Mouse (Mus musculus) v-Abl transformed pro-B cells (cell line): ENCODE results near the gene Papolb.

Experiments
- in situ Hi-C, 2 experiments: fragments of 400-800 bp; cut with MboI; formaldehyde crosslinking; loops; one replicate each; pipeline ENCODE4 v1.15.1; 2025; ENCODE audit not compliant: unreplicated experiment in 2 of 2

The Papolb gene

GRCm38 (mm10) chr5:142477866-142478615, 51.8 kb downstream of the Papolb start:
- in situ Hi-C loops, result no loop called here

GRCm38 (mm10) chr5:142477346-142477745, 52.5 kb downstream of the Papolb start:
- in situ Hi-C loops, result no loop called here
